Mouse (Mus musculus): ENCODE measurements around the gene Atxn1l. TPM values are rescaled to one million over a fixed set of nuclear protein-coding genes. Genes with fewer than 3 reads are reported as not detected.

Gene Atxn1l
- total RNA-seq, 2 experiments from 2014 or later, result 34.7 to 36.7 TPM

DNA sequence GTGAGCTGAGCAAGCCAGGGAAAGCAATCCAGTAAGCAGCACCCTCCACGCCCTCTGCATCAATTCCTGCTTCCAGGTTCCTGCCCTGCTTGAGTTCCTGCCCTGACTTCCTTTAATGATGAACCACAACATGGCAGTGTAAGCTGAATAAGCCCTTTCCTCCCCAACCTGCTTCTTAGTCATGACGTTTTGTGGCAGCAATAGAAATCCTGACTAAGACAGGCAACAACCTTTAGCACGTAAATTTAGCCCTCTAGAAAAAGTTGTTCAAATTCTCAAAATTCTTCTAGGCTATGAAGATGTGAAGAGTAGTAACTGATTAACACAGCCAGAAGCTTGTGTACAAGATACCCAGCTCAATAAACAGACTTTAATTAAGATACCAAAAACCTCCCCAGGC is 56.0 kb downstream of the Atxn1l start:
- intact Hi-C loops (cut with DNase I), result no loop called here
- no peak for DNase-seq

Other genes starting within 250 kb of the Atxn1l start
- gene Pmfbp1, start 243.7 kb downstream of the Atxn1l start, total RNA-seq (2021), result not detected
- 10 to 100 TPM; 18.0 to 18.6 TPM for gene Dhx38, start 171.9 kb downstream of the Atxn1l start, total RNA-seq (2021)
- gene Txnl4b, start 171.8 kb downstream of the Atxn1l start, total RNA-seq (2021), result 1 to 10 TPM; 5.3 to 6.9 TPM
- 1 to 10 TPM; 2.6 to 4.5 TPM for gene Hp, start 158.6 kb downstream of the Atxn1l start, total RNA-seq (2021)
- 10 to 100 TPM; 14.1 to 18.7 TPM for gene Dhodh, start 129.1 kb downstream of the Atxn1l start, total RNA-seq (2021)
- under 1 TPM in 1 of 2 experiments, not detected in 1; 0.26 TPM for gene Pkd1l3, start 123.2 kb downstream of the Atxn1l start, total RNA-seq (2021)
- gene Ist1, start 44.5 kb downstream of the Atxn1l start, total RNA-seq (2021), result 10 to 100 TPM; 61.7 to 62.6 TPM
- 10 to 100 TPM; 13.1 to 15.2 TPM for gene Zfp821, start 32.2 kb downstream of the Atxn1l start, total RNA-seq (2021)
- gene Ap1g1, start 40.8 kb upstream of the Atxn1l start, total RNA-seq (2021), result 10 to 100 TPM; 53.2 to 53.6 TPM
- 1 to 10 TPM; 5.6 to 6.4 TPM for gene Phlpp2, start 130.8 kb upstream of the Atxn1l start, total RNA-seq (2021)
- under 1 TPM; 0.27 to 0.55 TPM for gene Marveld3, start 224.5 kb upstream of the Atxn1l start, total RNA-seq (2021)

Data from heart, postnatal 10 days (tissue).